Mouse (Mus musculus) olfactory bulb, adult 2 months (tissue): ENCODE results near the gene Sh3bp4.

Experiments
- CTCF ChIP-seq: fragments of 200-500 bp; IDR thresholded peaks from 2 replicates; pipeline ENCODE4 v1.5.1; 2012; ENCODE audit warnings: low read depth, mild to moderate bottlenecking, low read length, moderate library complexity; ENCODE audit not compliant: insufficient read depth
- POLR2A ChIP-seq: fragments of 200-500 bp; IDR thresholded peaks from 2 replicates; pipeline ENCODE4 v1.6.1; 2012; ENCODE audit warnings: mild to moderate bottlenecking, low read depth, low read length, moderate library complexity; ENCODE audit not compliant: insufficient read depth

DNA sequence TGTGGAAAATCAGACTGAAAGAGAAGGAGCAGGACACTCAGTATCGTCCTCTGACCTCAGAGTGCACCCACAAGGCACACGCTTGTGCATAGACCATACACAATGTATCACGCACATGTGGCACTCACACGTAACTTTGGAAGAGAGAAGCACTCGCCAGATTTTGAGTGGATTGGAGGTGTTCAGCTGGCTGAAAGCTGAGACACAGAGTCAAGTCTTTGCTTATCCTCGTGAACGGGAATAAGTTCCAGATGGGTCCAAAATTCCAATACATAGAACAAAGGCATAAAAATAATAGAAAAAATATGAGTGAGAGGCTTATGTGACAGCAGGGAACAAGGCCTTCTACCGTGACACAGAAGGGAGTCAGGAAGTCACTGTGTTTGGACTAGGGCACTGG is 36.6 kb upstream of the Sh3bp4 start:
- TF ChIP-seq POLR2A (no peak), CTCF (no peak)
